In the genomic region with DNA sequence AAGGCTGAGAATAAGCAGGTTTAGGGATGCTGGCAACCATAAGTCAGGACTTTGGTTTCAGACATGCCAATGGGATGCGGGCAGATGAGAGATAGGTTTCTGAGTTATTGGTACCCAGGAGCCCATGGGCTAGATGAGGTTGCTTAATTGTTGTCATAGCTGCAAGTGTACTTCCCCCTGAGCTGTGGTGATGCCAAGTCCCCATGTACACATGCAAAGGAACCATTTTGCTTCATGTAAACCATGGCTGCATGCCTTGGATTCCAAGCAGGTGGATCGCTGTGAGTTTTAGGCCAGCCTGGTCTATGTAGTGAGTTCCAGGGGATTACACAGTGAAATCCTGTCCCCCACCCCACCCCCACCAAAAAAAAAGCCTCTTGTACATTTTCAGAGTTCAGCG, we compare ENCODE assay signal across 1 mouse cellular context.
TF ChIP-seq lines count a peak whose summit lies in the region.

No protein-coding gene starts in this region.

TF ChIP-seq in MEL, 35 proteins besides CTCF, POLR2A, EP300 and RAD21 (continued from another document):
- TF ChIP-seq KAT2A (conservative IDR thresholded peaks at IDR 0.05; ENCODE audit: low read depth, low read length) (no peak), MAX (IDR thresholded peaks at IDR 0.05; ENCODE audit: low read length) (peak; percentile 21; the same call in 1 of the 2 replicates), E2F4 (IDR thresholded peaks at IDR 0.05; ENCODE audit: borderline replicate concordance, low read depth, low read length) (no peak), MXI1 (IDR thresholded peaks at IDR 0.05; ENCODE audit: low read depth, low read length) (peak; percentile 72), NRF1 (IDR thresholded peaks at IDR 0.05; ENCODE audit: insufficient read depth, low read depth, low read length, poor library complexity, severe bottlenecking) (no peak)
